Mouse (Mus musculus) forebrain, embryonic 15.5 days (tissue): ENCODE data around the gene Zfp82. TPM values are rescaled to one million over a fixed set of nuclear protein-coding genes. Genes with fewer than 3 reads are reported as not detected.
"Not testable (repeated sequence)": the region's sequence is repeated elsewhere in the genome, so short reads cannot be mapped to it uniquely, and the experiment has no call there.

Experiments used
- ATAC-seq: fragments of 200-750 bp; cut with Nextera tagmentation; replicated peaks from 2 replicates; pipeline ENCODE4 v1.8.0; 2017; ENCODE audit warnings: mild to moderate bottlenecking, moderate TSS enrichment, moderate library complexity
- H3K27ac ChIP-seq: fragments of 300-500 bp; sonication (generic); replicated peaks from 2 replicates; pipeline ENCODE4 v1.5.1; 2015; ENCODE audit warnings: mild to moderate bottlenecking, inconsistent platforms
- H3K27me3 ChIP-seq: fragments of 300-500 bp; sonication (generic); 2 replicates; pipeline ENCODE4 v1.6.1; 2015; ENCODE audit warnings: inconsistent platforms
- H3K36me3 ChIP-seq: fragments of 300-500 bp; sonication (generic); 2 replicates; pipeline ENCODE4 v1.6.1; 2015; ENCODE audit warnings: mild to moderate bottlenecking, inconsistent platforms
- H3K4me1 ChIP-seq: fragments of 300-500 bp; sonication (generic); 2 replicates; pipeline ENCODE4 v1.6.1; 2015; ENCODE audit warnings: inconsistent platforms
- H3K4me2 ChIP-seq: fragments of 300-500 bp; sonication (generic); replicated peaks from 2 replicates; pipeline ENCODE4 v1.6.1; 2015; ENCODE audit warnings: mild to moderate bottlenecking, inconsistent platforms
- H3K4me3 ChIP-seq: fragments of 300-500 bp; sonication (generic); 2 replicates; pipeline ENCODE4 v1.5.1; 2015; ENCODE audit warnings: mild to moderate bottlenecking, inconsistent platforms
- H3K9ac ChIP-seq: fragments of 300-500 bp; sonication (generic); replicated peaks from 2 replicates; pipeline ENCODE4 v1.6.1; 2015; ENCODE audit warnings: mild to moderate bottlenecking, inconsistent platforms
- H3K9me3 ChIP-seq: fragments of 300-500 bp; sonication (generic); 2 replicates; pipeline ENCODE4 v1.6.1; 2016; ENCODE audit warnings: inconsistent platforms
- WGBS: fragments of 180-500 bp; shearing (Covaris S2); methylation state at CpG from one replicate; pipeline ENCODE4 v1.1.7; 2015; ENCODE audit warnings: mixed read lengths; 5-methylcytosine and 5-hydroxymethylcytosine counted together
- polyA plus RNA-seq: library from polyadenylated mRNA; unstranded; fragments of >200 nt; fragmentation: Nextera tagmentation; extraction: Ambion mirVana; gene quantifications from 2 replicates; pipeline ENCODE4 v1.2.1, GENCODE M21; 2015

Zfp82 gene
- 14.3 and 14.7 TPM in 2 replicates for polyA plus RNA-seq

- peaks cover 29% of the 10 kb centered on the region; the same call in 1 of the 2 replicates for H3K36me3 ChIP-seq
- peak within 1 kb of the TSS; percentile 97 for H3K4me2 ChIP-seq
- H3K4me1 ChIP-seq, result peaks cover 20% of the 10 kb centered on the region
- peak within 1 kb of the TSS; percentile 97 for H3K4me3 ChIP-seq
- H3K9ac ChIP-seq, result peak within 1 kb of the TSS; percentile 93
- no peaks in the 10 kb centered on the region for H3K27me3 ChIP-seq
- H3K27ac ChIP-seq, result peak within 1 kb of the TSS; percentile 89
- under 1% methylated on average over 50 of the region's 50 CpGs for WGBS
- ATAC-seq, result peak; percentile 93
- H3K9me3 ChIP-seq, result no peaks in the 10 kb centered on the region
Observed at GRCm38 (mm10) chr7:30072146-30073028, at the start of gene Zfp82. Gene Zfp82, minus strand, starts transcription at chr7:30072900.

GRCm38 (mm10) chr7:30122188-30122530, 49.5 kb upstream of the Zfp82 start:
- Histone ChIP-seq H3K9ac (peak overlapping the region; percentile 88), H3K36me3 (peaks cover 13% of the 10 kb centered on the region), H3K4me2 (peak overlapping the region; percentile 70), H3K27ac (peak overlapping the region; percentile 91), H3K9me3 (no peaks in the 10 kb centered on the region), H3K27me3 (no peaks in the 10 kb centered on the region), H3K4me1 (peaks cover 16% of the 10 kb centered on the region), H3K4me3 (peak overlapping the region; percentile 84)
- peak; percentile 41 for ATAC-seq
- WGBS, result 5% methylated on average over 15 of the region's 15 CpGs

- Histone ChIP-seq H3K27me3 (no peaks in the 10 kb centered on the region), H3K4me3 (peak within 1 kb of the TSS; percentile 84), H3K36me3 (peaks cover 7% of the 10 kb centered on the region), H3K9me3 (no peaks in the 10 kb centered on the region), H3K4me2 (peak within 1 kb of the TSS; percentile 70), H3K9ac (peak within 1 kb of the TSS; percentile 88), H3K4me1 (peaks cover 16% of the 10 kb centered on the region), H3K27ac (peak within 1 kb of the TSS; percentile 91)
- peak; percentile 98 for ATAC-seq
- WGBS, result under 1% methylated on average over 61 of the region's 61 CpGs
Observed at GRCm38 (mm10) chr7:30121308-30122187, 48.8 kb upstream of the Zfp82 start, which contains the start of gene Zfp382. Gene Zfp382, plus strand, starts transcription at chr7:30121942.

GRCm38 (mm10) chr7:30117935-30118334, 45.2 kb upstream of the Zfp82 start:
- not testable (repeated sequence) for H3K9ac ChIP-seq, H3K36me3 ChIP-seq, H3K4me2 ChIP-seq, H3K4me1 ChIP-seq, H3K27ac ChIP-seq, H3K27me3 ChIP-seq, H3K9me3 ChIP-seq, H3K4me3 ChIP-seq, ATAC-seq
- WGBS, result 97% methylated on average over 12 of the region's 12 CpGs

GRCm38 (mm10) chr7:30116076-30116475, 43.4 kb upstream of the Zfp82 start:
- Histone ChIP-seq H3K4me2 (no peak overlapping the region), H3K36me3 (no peaks in the 10 kb centered on the region), H3K9me3 (no peaks in the 10 kb centered on the region), H3K4me1 (peaks cover 2% of the 10 kb centered on the region), H3K27ac (no peak overlapping the region), H3K9ac (no peak overlapping the region), H3K4me3 (no peak overlapping the region), H3K27me3 (no peaks in the 10 kb centered on the region)
- WGBS, result 96% methylated on average over 5 of the region's 5 CpGs
- no peak for ATAC-seq

GRCm38 (mm10) chr7:30099297-30099696, 26.6 kb upstream of the Zfp82 start:
- H3K9ac ChIP-seq, result no peak overlapping the region
- H3K4me1 ChIP-seq, result peaks cover 35% of the 10 kb centered on the region
- no peaks in the 10 kb centered on the region for H3K27me3 ChIP-seq
- H3K4me3 ChIP-seq, result 0 out of 2 replicates have a peak overlapping the region, but pooled peaks have one; percentile 6
- peaks cover 9% of the 10 kb centered on the region; the same call in 1 of the 2 replicates for H3K9me3 ChIP-seq
- WGBS, result 80% methylated on average over 13 of the region's 13 CpGs
- H3K4me2 ChIP-seq, result peak overlapping the region; percentile 17; the same call in 1 of the 2 replicates
- peak overlapping the region; percentile 80 for H3K27ac ChIP-seq
- H3K36me3 ChIP-seq, result peaks cover 52% of the 10 kb centered on the region
- no peak for ATAC-seq

- Histone ChIP-seq H3K27me3 (no peaks in the 10 kb centered on the region), H3K9me3 (no peaks in the 10 kb centered on the region), H3K27ac (peak overlapping the region; percentile 99), H3K4me3 (peak overlapping the region; percentile 70), H3K4me2 (peak overlapping the region; percentile 69), H3K36me3 (peaks cover 21% of the 10 kb centered on the region), H3K4me1 (peaks cover 42% of the 10 kb centered on the region), H3K9ac (peak overlapping the region; percentile 93)
- under 1% methylated on average over 5 of the region's 5 CpGs for WGBS
- ATAC-seq, result no peak
Observed at GRCm38 (mm10) chr7:30095551-30096125, 22.9 kb upstream of the Zfp82 start.

GRCm38 (mm10) chr7:30094646-30095429, 22.1 kb upstream of the Zfp82 start, which contains the start of gene Zfp260:
Gene Zfp260, plus strand, starts transcription at chr7:30094777.
- WGBS, result 0% methylated on average over 26 of the region's 26 CpGs
- H3K4me1 ChIP-seq, result peaks cover 42% of the 10 kb centered on the region
- peak; percentile 79 for ATAC-seq

GRCm38 (mm10) chr7:30093918-30094415, 21.3 kb upstream of the Zfp82 start:
- H3K4me2 ChIP-seq, result peak overlapping the region; percentile 69
- no peak overlapping the region for H3K9ac ChIP-seq
- H3K27me3 ChIP-seq, result no peaks in the 10 kb centered on the region
- peaks cover 5% of the 10 kb centered on the region; the same call in 1 of the 2 replicates for H3K36me3 ChIP-seq
- no peak for ATAC-seq
- WGBS, result 69% methylated on average over 6 of the region's 6 CpGs
- H3K27ac ChIP-seq, result peak overlapping the region; percentile 99
- H3K9me3 ChIP-seq, result no peaks in the 10 kb centered on the region
- peaks cover 46% of the 10 kb centered on the region for H3K4me1 ChIP-seq
- peak overlapping the region; percentile 70 for H3K4me3 ChIP-seq

More at GRCm38 (mm10) chr7:30094646-30095429, 22.1 kb upstream of the Zfp82 start, which contains the start of gene Zfp260:
- H3K4me3 ChIP-seq, result peak within 1 kb of the TSS; percentile 70
- no peaks in the 10 kb centered on the region for H3K9me3 ChIP-seq
- peak within 1 kb of the TSS; percentile 99 for H3K27ac ChIP-seq
- peaks cover 13% of the 10 kb centered on the region; the same call in 1 of the 2 replicates for H3K36me3 ChIP-seq
- peak within 1 kb of the TSS; percentile 69 for H3K4me2 ChIP-seq
- H3K9ac ChIP-seq, result peak within 1 kb of the TSS; percentile 93
- no peaks in the 10 kb centered on the region for H3K27me3 ChIP-seq

- no peaks in the 10 kb centered on the region for H3K27me3 ChIP-seq
- H3K9ac ChIP-seq, result no peak overlapping the region
- no peak overlapping the region for H3K4me2 ChIP-seq
- WGBS, result 83% methylated on average over 9 of the region's 9 CpGs
- H3K4me1 ChIP-seq, result peaks cover 49% of the 10 kb centered on the region
- no peak overlapping the region for H3K4me3 ChIP-seq
- no peaks in the 10 kb centered on the region for H3K9me3 ChIP-seq
- H3K27ac ChIP-seq, result no peak overlapping the region
- no peak for ATAC-seq
- H3K36me3 ChIP-seq, result no peaks in the 10 kb centered on the region
Observed at GRCm38 (mm10) chr7:30092666-30093065, 20.0 kb upstream of the Zfp82 start.
